29 mouse cellular contexts compared by ENCODE assay signal in the genomic region with DNA sequence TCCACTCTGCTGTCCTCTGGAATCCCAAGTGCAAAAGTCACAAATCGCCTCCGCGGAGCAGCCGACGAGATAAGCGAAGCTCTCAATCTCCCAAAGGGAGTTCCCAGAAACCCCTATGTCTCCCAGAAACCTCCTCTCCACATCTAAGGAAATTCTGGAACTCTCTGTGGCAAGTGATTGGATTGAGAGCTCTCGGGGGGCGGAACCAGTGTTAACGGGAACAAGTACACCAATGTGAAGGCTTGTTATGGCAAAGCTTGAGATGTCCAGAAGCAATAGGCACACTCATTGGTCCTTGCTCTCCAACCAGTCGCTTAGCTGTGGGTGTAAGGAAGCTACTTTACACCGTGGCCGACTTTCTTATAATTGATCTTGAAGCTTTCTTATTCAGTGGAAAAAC. TPM values are rescaled to one million over a fixed set of nuclear protein-coding genes. Genes with fewer than 3 reads are reported as not detected.
"Had no signal": no experiment of that assay in that cellular context is flagged by ENCODE, and none has a peak within 500 bp of the region (broad histone marks: within the 10 kb centered on the region; RNA-seq: fewer than 3 reads in every experiment).

No protein-coding gene starts in this region.

- H3K27ac ChIP-seq: liver, embryonic 15.5 days; lung, embryonic 15.5 days; macrophage; midbrain, embryonic 13.5 days; midbrain, embryonic 15.5 days; neural tube, embryonic 12.5 days had no signal

- DNase-seq: liver, postnatal 0 days; lung, adult 2 months; lung, postnatal 14 days; lung, postnatal 36 days; retina, postnatal 1 day; right cerebral cortex, adult 18-20 months; right cerebral cortex, postnatal 25 days; right cerebral cortex, postnatal 4 days; spleen, adult 18-20 months; thymus, adult 2 months; thymus, postnatal 25 days; thymus, postnatal 4 days had no signal

- H3K9me3 ChIP-seq: liver, embryonic 15.5 days; lung, embryonic 15.5 days; midbrain, embryonic 13.5 days; midbrain, embryonic 15.5 days; neural tube, embryonic 12.5 days had no signal

- H3K4me1 ChIP-seq: liver, embryonic 15.5 days; lung, embryonic 15.5 days; midbrain, embryonic 13.5 days; midbrain, embryonic 15.5 days; neural tube, embryonic 12.5 days had no signal

- H3K4me3 ChIP-seq: liver, embryonic 15.5 days; lung, embryonic 15.5 days; megakaryocyte, embryonic 14.5 days; midbrain, embryonic 13.5 days; midbrain, embryonic 15.5 days; neural tube, embryonic 12.5 days had no signal

- H3K9ac ChIP-seq: liver, embryonic 15.5 days; liver, postnatal 0 days; lung, embryonic 15.5 days; midbrain, embryonic 13.5 days; midbrain, embryonic 15.5 days; neural tube, embryonic 12.5 days had no signal

- H3K27me3 ChIP-seq: liver, embryonic 15.5 days; lung, embryonic 15.5 days; midbrain, embryonic 13.5 days; midbrain, embryonic 15.5 days; neural tube, embryonic 12.5 days had no signal

- H3K36me3 ChIP-seq: liver, embryonic 15.5 days; lung, embryonic 15.5 days; midbrain, embryonic 13.5 days; midbrain, embryonic 15.5 days; neural tube, embryonic 12.5 days had no signal

RNA-seq across cellular contexts. Expression of gene Gm18336, which starts 3.1 kb away (rescaled TPM):
- total RNA-seq: megakaryocyte progenitor cell, adult 5-6 weeks; midbrain, postnatal 0 days; monocyte, adult 5-6 weeks; neutrophil, adult 5-6 weeks had no signal
- polyA plus RNA-seq: liver, embryonic 15.5 days; liver, postnatal 0 days; lung, embryonic 15.5 days; lung, postnatal 0 days; macrophage; midbrain, embryonic 11.5 days; midbrain, embryonic 13.5 days; midbrain, embryonic 15.5 days; neural tube, embryonic 12.5 days; neural tube, embryonic 14.5 days; small intestine, adult 2 months; stomach, embryonic 14.5 days; stomach, embryonic 16.5 days; thymus, adult 2 months had no signal

RNA-seq across cellular contexts. Expression of gene Zfp92, which starts 9.3 kb away (rescaled TPM):
- total RNA-seq: megakaryocyte progenitor cell, adult 5-6 weeks; monocyte, adult 5-6 weeks; neutrophil, adult 5-6 weeks had no signal
- polyA plus RNA-seq: liver, embryonic 15.5 days; liver, postnatal 0 days; macrophage had no signal

RNA-seq across cellular contexts. Expression of gene Trex2, which starts 33.5 kb away (rescaled TPM):
- total RNA-seq: megakaryocyte progenitor cell, adult 5-6 weeks; monocyte, adult 5-6 weeks; neutrophil, adult 5-6 weeks had no signal
- polyA plus RNA-seq: liver, embryonic 15.5 days; liver, postnatal 0 days; lung, embryonic 15.5 days; macrophage; midbrain, embryonic 11.5 days; midbrain, embryonic 13.5 days; midbrain, embryonic 15.5 days; midbrain, postnatal 0 days; neural tube, embryonic 12.5 days; neural tube, embryonic 14.5 days; stomach, embryonic 14.5 days had no signal
